Mouse (Mus musculus) intestine, embryonic 16.5 days (tissue): ENCODE results near the gene Tlx3. TPM values are rescaled to one million over a fixed set of nuclear protein-coding genes. Genes with fewer than 3 reads are reported as not detected.

Experiments
- ATAC-seq: fragments of 200-750 bp; cut with Nextera tagmentation; 2 replicates; pipeline ENCODE4 v1.8.0; 2017; ENCODE audit warnings: moderate TSS enrichment, moderate library complexity
- H3K27ac ChIP-seq: fragments of 300-500 bp; sonication (generic); 2 replicates; pipeline ENCODE4 v1.5.1; 2014; ENCODE audit warnings: mild to moderate bottlenecking, low read length
- H3K27me3 ChIP-seq: fragments of 300-500 bp; sonication (generic); replicated peaks from 2 replicates; pipeline ENCODE4 v1.6.1; 2014; ENCODE audit warnings: low read length, control low read depth, mixed read lengths; ENCODE audit not compliant: control insufficient read depth, insufficient read depth
- H3K36me3 ChIP-seq: fragments of 300-500 bp; sonication (generic); 2 replicates; pipeline ENCODE4 v1.6.1; 2014; ENCODE audit warnings: low read length, control low read depth; ENCODE audit not compliant: control insufficient read depth, insufficient read depth
- H3K4me1 ChIP-seq: fragments of 300-500 bp; sonication (generic); 2 replicates; pipeline ENCODE4 v1.6.1; 2014; ENCODE audit warnings: low read length, control low read depth, mixed read lengths; ENCODE audit not compliant: control insufficient read depth, insufficient read depth
- H3K4me2 ChIP-seq: fragments of 300-500 bp; sonication (generic); 2 replicates; pipeline ENCODE4 v1.6.1; 2014; ENCODE audit warnings: low read depth, low read length, control low read depth
- H3K4me3 ChIP-seq: fragments of 300-500 bp; sonication (generic); 2 replicates; pipeline ENCODE4 v1.5.1; 2014; ENCODE audit warnings: mild to moderate bottlenecking, low read length
- H3K9ac ChIP-seq: fragments of 300-500 bp; sonication (generic); 2 replicates; pipeline ENCODE4 v1.6.1; 2014; ENCODE audit warnings: low read depth, low read length
- H3K9me3 ChIP-seq: fragments of 300-500 bp; sonication (generic); 2 replicates; pipeline ENCODE4 v1.6.1; 2016; ENCODE audit warnings: low read length, control low read depth; ENCODE audit not compliant: control insufficient read depth
- WGBS: fragments of 180-500 bp; shearing (Covaris S2); extraction: QIAGEN DNeasy Blood & Tissue Kit; methylation state at CpG from one replicate; pipeline ENCODE4 v1.1.7; 2014; 5-methylcytosine and 5-hydroxymethylcytosine counted together
- polyA plus RNA-seq: library from polyadenylated mRNA; unstranded; fragments of >200 nt; fragmentation: Nextera tagmentation; extraction: Ambion mirVana; gene quantifications from 2 replicates; pipeline ENCODE4 v1.2.1, GENCODE M21; 2015

Gene Tlx3
- polyA plus RNA-seq: not detected in 2 replicates

- Histone ChIP-seq H3K36me3 (no peaks in the 10 kb centered on the region), H3K27me3 (peaks cover 86% of the 10 kb centered on the region), H3K9me3 (no peaks in the 10 kb centered on the region), H3K4me2 (peak within 1 kb of the TSS; percentile 38), H3K9ac (no peak within 1 kb of the TSS), H3K4me3 (peak within 1 kb of the TSS; percentile 33), H3K27ac (no peak within 1 kb of the TSS), H3K4me1 (peaks cover 25% of the 10 kb centered on the region)
- under 1% methylated on average over 81 of the region's 81 CpGs for WGBS
- no peak for ATAC-seq
Observed at GRCm38 (mm10) chr11:33203383-33204328, at the start of gene Tlx3. Gene Tlx3 (minus strand): TSS chr11:33203589.

GRCm38 (mm10) chr11:33240295-33240694 lies 36.9 kb upstream of the Tlx3 start:
- 63% methylated on average over 3 of the region's 3 CpGs for WGBS

GRCm38 (mm10) chr11:33234134-33234533 lies 30.7 kb upstream of the Tlx3 start:
- Histone ChIP-seq H3K4me1 (no peaks in the 10 kb centered on the region), H3K9ac (no peak overlapping the region), H3K4me2 (no peak overlapping the region), H3K36me3 (no peaks in the 10 kb centered on the region), H3K27me3 (no peaks in the 10 kb centered on the region), H3K9me3 (no peaks in the 10 kb centered on the region), H3K27ac (no peak overlapping the region), H3K4me3 (no peak overlapping the region)
- 46% methylated on average over 3 of the region's 3 CpGs for WGBS
- ATAC-seq: no peak

More at GRCm38 (mm10) chr11:33240295-33240694, 36.9 kb upstream of the Tlx3 start:
- no peak for ATAC-seq
- Histone ChIP-seq H3K4me2 (no peak overlapping the region), H3K9ac (no peak overlapping the region), H3K36me3 (no peaks in the 10 kb centered on the region), H3K9me3 (no peaks in the 10 kb centered on the region), H3K27ac (no peak overlapping the region), H3K27me3 (no peaks in the 10 kb centered on the region), H3K4me1 (no peaks in the 10 kb centered on the region), H3K4me3 (no peak overlapping the region)

- no peaks in the 10 kb centered on the region for H3K4me1 ChIP-seq
- no peaks in the 10 kb centered on the region for H3K9me3 ChIP-seq
- no peak overlapping the region for H3K9ac ChIP-seq
- no peaks in the 10 kb centered on the region for H3K27me3 ChIP-seq
- H3K36me3 ChIP-seq: no peaks in the 10 kb centered on the region
- no peak overlapping the region for H3K27ac ChIP-seq
- ATAC-seq: no peak
- WGBS: 74% methylated on average over 5 of the region's 5 CpGs
- no peak overlapping the region for H3K4me3 ChIP-seq
- no peak overlapping the region for H3K4me2 ChIP-seq
Observed at GRCm38 (mm10) chr11:33232056-33232455, 28.7 kb upstream of the Tlx3 start.

- H3K4me3 ChIP-seq: no peak overlapping the region
- H3K9me3 ChIP-seq: no peaks in the 10 kb centered on the region
- H3K4me1 ChIP-seq: no peaks in the 10 kb centered on the region
- no peak overlapping the region for H3K27ac ChIP-seq
- H3K4me2 ChIP-seq: no peak overlapping the region
- H3K36me3 ChIP-seq: no peaks in the 10 kb centered on the region
- 90% methylated on average over 2 of the region's 2 CpGs for WGBS
- H3K27me3 ChIP-seq: no peaks in the 10 kb centered on the region
- H3K9ac ChIP-seq: no peak overlapping the region
- ATAC-seq: no peak
Observed at GRCm38 (mm10) chr11:33228186-33228585, 24.8 kb upstream of the Tlx3 start.

GRCm38 (mm10) chr11:33226516-33226915 lies 23.1 kb upstream of the Tlx3 start:
- Histone ChIP-seq H3K9ac (no peak overlapping the region), H3K36me3 (no peaks in the 10 kb centered on the region), H3K4me1 (peaks cover 8% of the 10 kb centered on the region; the same call in 1 of the 2 replicates), H3K27me3 (no peaks in the 10 kb centered on the region), H3K4me3 (no peak overlapping the region), H3K9me3 (no peaks in the 10 kb centered on the region), H3K27ac (no peak overlapping the region), H3K4me2 (no peak overlapping the region)
- no peak for ATAC-seq
- 72% methylated on average over 8 of the region's 8 CpGs for WGBS

GRCm38 (mm10) chr11:33221566-33222365 lies 18.4 kb upstream of the Tlx3 start:
- 51% methylated on average over 11 of the region's 11 CpGs for WGBS
- H3K4me1 ChIP-seq: peaks cover 8% of the 10 kb centered on the region; the same call in 1 of the 2 replicates
- no peak overlapping the region for H3K4me2 ChIP-seq
- H3K4me3 ChIP-seq: no peak overlapping the region
- H3K27ac ChIP-seq: peak overlapping the region; percentile 45; the same call in 1 of the 2 replicates
- H3K36me3 ChIP-seq: no peaks in the 10 kb centered on the region
- ATAC-seq: peak; percentile 60
- H3K9ac ChIP-seq: no peak overlapping the region
- no peaks in the 10 kb centered on the region for H3K27me3 ChIP-seq
- no peaks in the 10 kb centered on the region for H3K9me3 ChIP-seq

- Histone ChIP-seq H3K4me3 (no peak overlapping the region), H3K36me3 (no peaks in the 10 kb centered on the region), H3K4me2 (no peak overlapping the region), H3K4me1 (peaks cover 8% of the 10 kb centered on the region; the same call in 1 of the 2 replicates), H3K9ac (no peak overlapping the region), H3K27me3 (no peaks in the 10 kb centered on the region), H3K27ac (no peak overlapping the region), H3K9me3 (no peaks in the 10 kb centered on the region)
- ATAC-seq: no peak
- WGBS: 74% methylated on average over 7 of the region's 7 CpGs
Observed at GRCm38 (mm10) chr11:33220763-33221162, 17.4 kb upstream of the Tlx3 start.
